Mouse (Mus musculus): ENCODE measurements around the gene Tnfsf14. TPM values are rescaled to one million over a fixed set of nuclear protein-coding genes. Genes with fewer than 3 reads are reported as not detected.

Gene Tnfsf14
- total and polyA plus RNA-seq, 3 experiments: 10.6 to 15.4 (median 14.6) TPM

GRCm38 (mm10) chr17:57170616-57171260 lies 23.2 kb downstream of the Tnfsf14 start:
- Histone ChIP-seq H3K4me3 (replicated peaks in 1 of 3; ENCODE audit: low read depth in 2 of 3, low read length in 2 of 3, poor library complexity in 1 of 3) (no peak overlapping the region), H3K9me3 (replicated peaks; ENCODE audit: low read length) (peaks cover 2% of the 10 kb centered on the region), H3K79me2 (replicated peaks; ENCODE audit: control insufficient read depth, extremely low read depth, insufficient read depth, poor library complexity, severe bottlenecking) (no peaks in the 10 kb centered on the region), H3K27me3 (replicated peaks) (no peaks in the 10 kb centered on the region), H3K36me3 (replicated peaks in 1 of 2; ENCODE audit: control insufficient read depth in 1 of 2, insufficient read depth in 1 of 2, low read length in 1 of 2) (peaks cover 6 to 13% of the 10 kb centered on the region in 2 experiments), H3K4me1 (ENCODE audit: control insufficient read depth in 1 of 2, insufficient read depth in 2 of 2) (peaks cover 7 to 16% of the 10 kb centered on the region in 2 experiments), H3K27ac (ENCODE audit: insufficient read depth, low read depth) (no peak overlapping the region), H3K4me2 (ENCODE audit: insufficient read depth, low read depth, poor library complexity, severe bottlenecking) (no peak overlapping the region), H3K9ac (ENCODE audit: insufficient read depth, low read depth) (no peak overlapping the region)
- no peak for TF ChIP-seq TCF12 (IDR thresholded peaks at IDR 0.05; ENCODE audit: low read depth, low read length)
- no peak for TF ChIP-seq E2F4 (IDR thresholded peaks at IDR 0.05; ENCODE audit: insufficient replicate concordance, low read depth, low read length)
- no peak for DNase-seq (ENCODE audit: extremely low read depth)
- in situ Hi-C loops (cut with MboI; ENCODE audit: low pct_ligation_motif_present, low pct_unique_long_range_greater_than_20kb, low sequenced_read_pairs) (no loop called here), dilution Hi-C loops (cut with MboI; ENCODE audit: extremely low pct_ligation_motif_present, extremely low pct_unique_long_range_greater_than_20kb, low sequenced_read_pairs) (no loop called here)

- Histone ChIP-seq H3K79me2 (replicated peaks; ENCODE audit: control insufficient read depth, extremely low read depth, insufficient read depth, poor library complexity, severe bottlenecking) (no peaks in the 10 kb centered on the region), H3K4me3 (replicated peaks in 1 of 3; ENCODE audit: low read depth in 2 of 3, low read length in 2 of 3, poor library complexity in 1 of 3) (no peak overlapping the region), H3K27ac (ENCODE audit: insufficient read depth, low read depth) (no peak overlapping the region), H3K4me2 (ENCODE audit: insufficient read depth, low read depth, poor library complexity, severe bottlenecking) (no peak overlapping the region), H3K36me3 (replicated peaks in 1 of 2; ENCODE audit: control insufficient read depth in 1 of 2, insufficient read depth in 1 of 2, low read length in 1 of 2) (peaks cover 4 to 6% of the 10 kb centered on the region in 2 experiments), H3K9me3 (replicated peaks; ENCODE audit: low read length) (peaks cover 2% of the 10 kb centered on the region), H3K9ac (ENCODE audit: insufficient read depth, low read depth) (no peak overlapping the region), H3K4me1 (ENCODE audit: control insufficient read depth in 1 of 2, insufficient read depth in 2 of 2) (peaks cover 10 to 37% of the 10 kb centered on the region in 2 experiments), H3K27me3 (replicated peaks) (no peaks in the 10 kb centered on the region)
- peak; percentile 75 for DNase-seq (ENCODE audit: extremely low read depth)
- in situ Hi-C loops (cut with MboI; ENCODE audit: low pct_ligation_motif_present, low pct_unique_long_range_greater_than_20kb, low sequenced_read_pairs): loop anchor here (5.0 kb wide), 1 partner anchor 70 kb away; no protein-coding TSS in a partner anchor
- dilution Hi-C loops (cut with MboI; ENCODE audit: extremely low pct_ligation_motif_present, extremely low pct_unique_long_range_greater_than_20kb, low sequenced_read_pairs): no loop called here
- TF ChIP-seq MEF2A (IDR thresholded peaks at IDR 0.05; ENCODE audit: borderline replicate concordance, low read depth, low read length) (peak; percentile 28; the same call in 1 of the 2 replicates), IRF4 (IDR thresholded peaks at IDR 0.05; ENCODE audit: low read depth, low read length) (peak; percentile 46; the same call in 1 of the 2 replicates), ZKSCAN1 (IDR thresholded peaks at IDR 0.05; ENCODE audit: borderline replicate concordance, low read depth, low read length) (no peak), PAX5 (IDR thresholded peaks at IDR 0.05; ENCODE audit: low read length) (no peak), KAT2A (IDR thresholded peaks at IDR 0.05; ENCODE audit: insufficient replicate concordance, low read length) (no peak), UBTF (IDR thresholded peaks at IDR 0.05; ENCODE audit: low read depth, low read length) (peak; percentile 39; the same call in 1 of the 2 replicates), SMC3 (IDR thresholded peaks at IDR 0.05; ENCODE audit: low read depth, low read length) (peak; percentile 98), ZMIZ1 (IDR thresholded peaks at IDR 0.05; ENCODE audit: low read depth, low read length) (no peak), NRF1 (IDR thresholded peaks at IDR 0.05; ENCODE audit: low read depth, low read length) (0 out of 2 replicates have a peak, but pooled peaks have one; percentile 15), MAFK (IDR thresholded peaks at IDR 0.05; ENCODE audit: insufficient replicate concordance, low read length) (no peak), JUN (IDR thresholded peaks at IDR 0.05; ENCODE audit: insufficient read depth, low read depth, low read length) (no peak), ZC3H11A (IDR thresholded peaks at IDR 0.05; ENCODE audit: low read depth, low read length) (peak; percentile 97), CHD1 (IDR thresholded peaks at IDR 0.05; ENCODE audit: low read depth, low read length) (peak; percentile 53; the same call in 1 of the 2 replicates), RCOR1 (conservative IDR thresholded peaks at IDR 0.05; ENCODE audit: low read depth, low read length) (no peak), MAX (IDR thresholded peaks at IDR 0.05; ENCODE audit: low read length) (0 out of 2 replicates have a peak, but pooled peaks have one; percentile 23), ETS1 (conservative IDR thresholded peaks at IDR 0.05; ENCODE audit: low read depth, low read length) (no peak), EP300 (IDR thresholded peaks at IDR 0.05; ENCODE audit: low read length) (peak; percentile 9; the same call in 1 of the 2 replicates), CHD2 (IDR thresholded peaks at IDR 0.05; ENCODE audit: low read length) (peak; percentile 79), NELFE (IDR thresholded peaks at IDR 0.05; ENCODE audit: low read depth, low read length) (peak; percentile 39; the same call in 1 of the 2 replicates), TBP (conservative IDR thresholded peaks at IDR 0.05; ENCODE audit: low read depth, low read length) (no peak), GABPA (IDR thresholded peaks at IDR 0.05; ENCODE audit: insufficient replicate concordance, low read depth, low read length) (no peak), USF1 (IDR thresholded peaks at IDR 0.05; ENCODE audit: low read depth, low read length) (no peak), JUND (conservative IDR thresholded peaks at IDR 0.05; ENCODE audit: low read depth, low read length) (no peak), POLR2AphosphoS2 (IDR thresholded peaks at IDR 0.05; ENCODE audit: low read depth, low read length) (no peak), RAD21 (IDR thresholded peaks at IDR 0.05; ENCODE audit: low read depth, low read length) (peak; percentile 95), MAZ (IDR thresholded peaks at IDR 0.05; ENCODE audit: low read depth, low read length) (0 out of 2 replicates have a peak, but pooled peaks have one; percentile 23)
Observed at GRCm38 (mm10) chr17:57166800-57167791, 26.9 kb downstream of the Tnfsf14 start.

Measured in CH12.LX (cell line).